Mouse (Mus musculus) spleen, adult 2 months (tissue): ENCODE data around the gene Fcna. TPM values are rescaled to one million over a fixed set of nuclear protein-coding genes. Genes with fewer than 3 reads are reported as not detected.

ENCODE experiments used
- DNase-seq, 2 experiments: peaks; one replicate each; pipeline versions ENCODE4 v3.0.0 to v3.0.0-alpha.2; 2012 to 2021; ENCODE audit warnings: low spot score in 2 of 2, low read depth in 1 of 2
- H3K27ac ChIP-seq: fragments of 200-500 bp; 2 replicates; pipeline ENCODE4 v1.5.1; 2012; ENCODE audit warnings: low read length, inconsistent platforms; ENCODE audit not compliant: insufficient read depth
- H3K27me3 ChIP-seq: fragments of 200-500 bp; 2 replicates; pipeline ENCODE4 v1.6.1; 2012; ENCODE audit warnings: mild to moderate bottlenecking, moderate library complexity, low read length, inconsistent platforms; ENCODE audit not compliant: control insufficient read depth, insufficient read depth
- H3K36me3 ChIP-seq: fragments of 200-500 bp; 2 replicates; pipeline ENCODE4 v1.6.1; 2012; ENCODE audit warnings: mild to moderate bottlenecking, low read length, inconsistent platforms; ENCODE audit not compliant: control insufficient read depth, insufficient read depth
- H3K4me1 ChIP-seq: fragments of 200-500 bp; 2 replicates; pipeline ENCODE4 v1.6.1; 2011; ENCODE audit warnings: inconsistent platforms; ENCODE audit not compliant: control insufficient read depth, insufficient read depth, insufficient read length
- H3K4me3 ChIP-seq: fragments of 200-500 bp; 2 replicates; pipeline ENCODE4 v1.5.1; 2011; ENCODE audit warnings: mild to moderate bottlenecking, inconsistent platforms; ENCODE audit not compliant: insufficient read depth, insufficient read length; ENCODE audit errors: extremely low read depth
- CTCF ChIP-seq: fragments of 200-500 bp; IDR thresholded peaks from 2 replicates; pipeline ENCODE4 v1.5.1; 2011; ENCODE audit warnings: mild to moderate bottlenecking, inconsistent platforms; ENCODE audit not compliant: insufficient read depth, insufficient read length, insufficient replicate concordance; ENCODE audit errors: extremely low read depth
- POLR2A ChIP-seq: fragments of 200-500 bp; IDR thresholded peaks from 2 replicates; pipeline ENCODE4 v1.6.1; 2011; ENCODE audit warnings: low read depth, low read length, inconsistent platforms
- whole genome bisulfite sequencing: fragments of 180-500 bp; shearing (Covaris S2); methylation state at CpG from one replicate; pipeline ENCODE4 v1.1.7; 2018; 5-methylcytosine and 5-hydroxymethylcytosine counted together
- polyA plus RNA-seq: library from polyadenylated mRNA; depleted of rRNA; stranded (reverse); fragments of >200 nt; gene quantifications from 2 replicates; pipeline ENCODE4 v1.2.3, GENCODE M21; 2012

Fcna gene
- polyA plus RNA-seq, 1 experiment: 120 TPM

GRCm38 (mm10) chr2:25583571-25583970, 44.3 kb downstream of the Fcna start:
- TF ChIP-seq CTCF (no peak), POLR2A (no peak)
- Histone ChIP-seq H3K4me3 (no peak overlapping the region), H3K27ac (no peak overlapping the region), H3K27me3 (peaks cover 13% of the 10 kb centered on the region), H3K36me3 (peaks cover 9% of the 10 kb centered on the region), H3K4me1 (peaks cover 17% of the 10 kb centered on the region)
- no peak for DNase-seq
- 78% methylated on average over 4 of the region's 4 CpGs for WGBS

GRCm38 (mm10) chr2:25583120-25583481, 44.7 kb downstream of the Fcna start:
- DNase-seq: no peak
- Histone ChIP-seq H3K4me1 (peaks cover 21% of the 10 kb centered on the region), H3K27ac (no peak overlapping the region), H3K4me3 (no peak overlapping the region), H3K36me3 (peaks cover 9% of the 10 kb centered on the region), H3K27me3 (peaks cover 17% of the 10 kb centered on the region)
- TF ChIP-seq CTCF: no peak
- TF ChIP-seq POLR2A: no peak
- 93% methylated on average over 6 of the region's 6 CpGs for WGBS

GRCm38 (mm10) chr2:25582466-25583119, 45.2 kb downstream of the Fcna start:
- TF ChIP-seq CTCF (no peak), POLR2A (no peak)
- H3K36me3 ChIP-seq: peaks cover 9% of the 10 kb centered on the region
- H3K4me1 ChIP-seq: peaks cover 26% of the 10 kb centered on the region
- WGBS: 54% methylated on average over 12 of the region's 12 CpGs
- no peak overlapping the region; the same call in 1 of the 2 replicates for H3K27ac ChIP-seq
- no peak overlapping the region for H3K4me3 ChIP-seq
- DNase-seq: no peak
- H3K27me3 ChIP-seq: peaks cover 21% of the 10 kb centered on the region

GRCm38 (mm10) chr2:25581901-25582301, 45.9 kb downstream of the Fcna start:
- no peak for TF ChIP-seq POLR2A
- no peak for TF ChIP-seq CTCF
- 8% methylated on average over 6 of the region's 6 CpGs for WGBS
- Histone ChIP-seq H3K27me3 (peaks cover 25% of the 10 kb centered on the region), H3K4me3 (no peak overlapping the region), H3K36me3 (peaks cover 9% of the 10 kb centered on the region), H3K4me1 (peaks cover 32% of the 10 kb centered on the region), H3K27ac (peak overlapping the region; percentile 7; the same call in 1 of the 2 replicates)
- no peak for DNase-seq

- WGBS: 5% methylated on average over 19 of the region's 19 CpGs
- Histone ChIP-seq H3K4me3 (peak within 1 kb of the TSS; percentile 28; the same call in 1 of the 2 replicates), H3K27me3 (peaks cover 25% of the 10 kb centered on the region), H3K27ac (peak within 1 kb of the TSS; percentile 7; the same call in 1 of the 2 replicates), H3K4me1 (peaks cover 32% of the 10 kb centered on the region), H3K36me3 (peaks cover 9% of the 10 kb centered on the region)
- DNase-seq: peak; percentile 42 to 55
- no peak for TF ChIP-seq POLR2A
- TF ChIP-seq CTCF: peak; percentile 72; the same call in 1 of the 2 replicates
Measured at GRCm38 (mm10) chr2:25581294-25581864, 46.5 kb downstream of the Fcna start, which contains the start of gene Ajm1. Gene Ajm1 (minus strand): TSS chr2:25581757.

- no peak overlapping the region for H3K4me3 ChIP-seq
- H3K27ac ChIP-seq: no peak overlapping the region
- WGBS: 42% methylated on average over 6 of the region's 6 CpGs
- peaks cover 25% of the 10 kb centered on the region for H3K27me3 ChIP-seq
- no peak for DNase-seq
- TF ChIP-seq POLR2A: no peak
- TF ChIP-seq CTCF: no peak
- peaks cover 9% of the 10 kb centered on the region for H3K36me3 ChIP-seq
- peaks cover 34% of the 10 kb centered on the region for H3K4me1 ChIP-seq
Measured at GRCm38 (mm10) chr2:25580621-25581101, 47.2 kb downstream of the Fcna start.
